Mouse (Mus musculus) gastrocnemius, adult 18-20 months (tissue): ENCODE data around the gene P2rx3. TPM values are rescaled to one million over a fixed set of nuclear protein-coding genes. Genes with fewer than 3 reads are reported as not detected.
A peak's percentile ranks its signal among the peaks of the same experiment; 100 is the strongest.

ENCODE experiments used
- DNase-seq: peaks from one replicate; pipeline ENCODE4 v3.0.0; 2021; ENCODE audit warnings: low spot score
- total RNA-seq, 2 experiments: library from RNA; stranded (reverse); gene quantifications; 2 replicates each; pipeline ENCODE4 v1.2.3; 2021

Gene P2rx3
- total RNA-seq, 2 experiments from 2014 or later, result 0.40 to 0.50 TPM

- DNase-seq, result no peak
Observed at GRCm38 (mm10) chr2:84987930-84988329, 49.3 kb downstream of the P2rx3 start, which contains the start of gene Prg3. Gene Prg3, plus strand, starts transcription at chr2:84988215.

GRCm38 (mm10) chr2:84980188-84980587 is 57.1 kb downstream of the P2rx3 start, which contains the start of gene Prg2:
Gene Prg2, plus strand, starts transcription at chr2:84980461.
- no peak for DNase-seq

GRCm38 (mm10) chr2:84975580-84975979 is 61.7 kb downstream of the P2rx3 start:
- DNase-seq, result no peak

- no peak for DNase-seq
Observed at GRCm38 (mm10) chr2:84967318-84967991, 69.8 kb downstream of the P2rx3 start.

- no peak for DNase-seq
Observed at GRCm38 (mm10) chr2:84964111-84964801, 73.0 kb downstream of the P2rx3 start.

- no peak for DNase-seq
Observed at GRCm38 (mm10) chr2:84962906-84963507, 74.3 kb downstream of the P2rx3 start.

DNA sequence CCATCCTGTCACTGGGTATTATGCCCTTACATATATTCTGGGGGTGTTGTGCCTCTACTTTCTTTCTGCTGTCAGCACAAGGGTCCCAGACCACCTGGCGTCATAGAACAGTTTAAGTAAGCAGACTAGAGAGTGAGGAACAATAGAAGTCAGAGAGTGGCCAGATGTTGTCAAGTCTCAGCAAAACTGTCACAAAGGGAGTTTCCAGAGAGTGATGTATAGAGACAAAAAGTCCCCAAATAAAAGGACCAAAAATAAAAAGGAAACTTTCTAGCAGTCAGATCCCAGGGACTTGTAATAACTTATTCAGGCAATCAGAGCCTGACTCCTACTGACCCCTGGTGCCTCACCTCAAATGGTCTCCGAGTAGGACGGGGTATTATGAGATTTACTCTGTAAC is 75.4 kb downstream of the P2rx3 start:
- DNase-seq, result no peak

DNA sequence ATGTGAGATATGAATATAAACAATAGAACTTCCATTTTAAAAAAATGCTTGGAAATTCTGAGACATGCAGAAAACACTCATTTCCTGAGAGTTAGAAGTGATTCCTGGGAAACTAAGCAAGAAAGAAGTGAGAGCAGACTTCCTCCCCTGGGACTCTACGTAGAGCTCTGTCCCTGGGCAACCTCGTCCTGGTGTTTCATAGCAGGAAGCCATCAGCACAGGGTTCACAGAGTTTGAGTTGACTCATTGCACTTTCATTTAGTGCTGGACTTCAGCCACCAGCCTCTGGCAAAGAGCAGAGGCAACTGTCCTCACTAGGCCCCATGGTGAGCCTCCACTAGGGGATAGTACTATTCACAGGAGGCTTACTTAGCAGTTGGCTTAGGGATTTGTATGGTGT is 76.0 kb downstream of the P2rx3 start:
- peak; percentile 69 for DNase-seq

- DNase-seq, result no peak
Observed at GRCm38 (mm10) chr2:84958588-84959264, 78.5 kb downstream of the P2rx3 start.

GRCm38 (mm10) chr2:84956274-84956673 is 81.0 kb downstream of the P2rx3 start:
- DNase-seq, result peak; percentile 29

- DNase-seq, result no peak
Observed at GRCm38 (mm10) chr2:84955435-84955834, 81.8 kb downstream of the P2rx3 start.

- DNase-seq, result no peak
Observed at GRCm38 (mm10) chr2:84952693-84953092, 84.6 kb downstream of the P2rx3 start.

- DNase-seq, result no peak
Observed at GRCm38 (mm10) chr2:84952251-84952650, 85.0 kb downstream of the P2rx3 start.

DNA sequence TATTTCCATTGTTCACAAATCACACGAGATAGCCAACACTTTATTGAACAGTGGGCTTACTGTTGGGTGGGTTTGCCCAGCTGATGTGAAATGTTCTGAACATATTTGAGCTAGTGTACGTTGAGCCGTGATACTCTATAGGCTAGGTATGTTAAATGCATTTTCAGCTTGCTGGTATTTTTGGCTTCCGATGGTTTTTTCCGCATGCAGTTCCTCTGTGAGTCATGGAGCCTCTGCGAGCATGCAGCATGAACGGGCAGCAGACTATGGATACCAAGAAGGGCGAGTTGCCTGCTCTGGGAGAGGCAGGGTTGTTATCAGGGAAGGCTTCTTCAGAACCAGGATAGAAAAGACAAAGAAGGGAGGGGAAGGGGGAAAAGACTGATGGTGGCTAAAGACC is 86.2 kb downstream of the P2rx3 start:
- DNase-seq, result no peak

DNA sequence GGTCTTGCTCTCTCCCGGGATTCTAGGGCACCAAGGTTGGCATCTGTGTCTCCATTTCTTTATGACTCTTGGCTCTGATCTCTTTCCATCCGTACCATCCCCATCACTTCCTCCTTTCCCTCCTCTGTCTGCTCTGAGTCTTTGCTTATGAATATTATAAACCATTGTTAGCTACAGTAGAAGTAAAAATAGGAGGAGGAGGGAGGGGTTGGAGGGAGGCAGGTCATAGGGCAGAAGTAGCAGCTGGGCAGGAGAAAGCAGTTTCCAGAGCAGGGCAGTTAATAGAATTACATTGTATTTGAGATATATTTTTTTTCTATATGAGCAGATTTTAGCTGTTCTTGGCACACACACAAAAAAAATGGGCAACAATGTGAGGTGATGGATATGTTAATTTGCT is 88.5 kb downstream of the P2rx3 start:
- DNase-seq, result no peak

Other genes starting within 250 kb of the P2rx3 start
- 1 to 10 TPM; 2.9 to 3.7 TPM for gene Ube2l6, start 238.6 kb downstream of the P2rx3 start, total RNA-seq
- 100 to 1,000 TPM; 104 to 119 TPM for gene Smtnl1, start 214.8 kb downstream of the P2rx3 start, total RNA-seq
- 10 to 100 TPM; 38.2 to 57.8 TPM for gene Timm10, start 210.5 kb downstream of the P2rx3 start, total RNA-seq
- 10 to 100 TPM; 11.0 to 12.7 TPM for gene Slc43a1, start 198.6 kb downstream of the P2rx3 start, total RNA-seq
- under 1 TPM; 0.52 to 0.62 TPM for gene Rtn4rl2, start 150.8 kb downstream of the P2rx3 start, total RNA-seq
- gene Slc43a3, start 100.9 kb downstream of the P2rx3 start, total RNA-seq, result 10 to 100 TPM; 17.2 to 18.4 TPM
- gene Prg2, start 57.0 kb downstream of the P2rx3 start, total RNA-seq, result not detected
- not detected for gene Prg3, start 49.2 kb downstream of the P2rx3 start, total RNA-seq
- gene Ssrp1, start 228 bp downstream of the P2rx3 start, total RNA-seq, result 10 to 100 TPM; 25.8 to 27.9 TPM
- 10 to 100 TPM; 24.4 to 37.0 TPM for gene Tnks1bp1, start 10.6 kb upstream of the P2rx3 start, total RNA-seq
- 1 to 10 TPM; 1.2 to 3.3 TPM for gene Aplnr, start 98.8 kb upstream of the P2rx3 start, total RNA-seq
- under 1 TPM; 0.23 to 0.71 TPM for gene Lrrc55, start 159.7 kb upstream of the P2rx3 start, total RNA-seq